Mouse (Mus musculus) retina, embryonic 14.5 days (tissue): ENCODE measurements at regions not wholly inside any gene's neighbourhood (a gene's known extent, or its start where the extent isn't known, plus 50 kb on each side); places are given as distances from the start of the nearest gene placed in this dataset.

Experiments
- DNase-seq: peaks from one replicate; pipeline ENCODE4 v3.0.0-alpha.2; 2015; ENCODE audit warnings: low spot score

- DNase-seq = peak; percentile 2
Observed at GRCm38 (mm10) chr12:61252716-61253115, 270.2 kb upstream of the Lrfn5 start.
